Mouse (Mus musculus): Measurements from ENCODE around the gene Sox15. TPM values are rescaled to one million over a fixed set of nuclear protein-coding genes. Genes with fewer than 3 reads are reported as not detected.
A peak's percentile ranks its signal among the peaks of the same experiment; 100 is the strongest.
"Not testable (repeated sequence)": the region's sequence is repeated elsewhere in the genome, so short reads cannot be mapped to it uniquely, and the experiment has no call there.

The Sox15 gene
- polyA plus RNA-seq, 1 experiment from 2014 or later = 0.24 TPM

DNA sequence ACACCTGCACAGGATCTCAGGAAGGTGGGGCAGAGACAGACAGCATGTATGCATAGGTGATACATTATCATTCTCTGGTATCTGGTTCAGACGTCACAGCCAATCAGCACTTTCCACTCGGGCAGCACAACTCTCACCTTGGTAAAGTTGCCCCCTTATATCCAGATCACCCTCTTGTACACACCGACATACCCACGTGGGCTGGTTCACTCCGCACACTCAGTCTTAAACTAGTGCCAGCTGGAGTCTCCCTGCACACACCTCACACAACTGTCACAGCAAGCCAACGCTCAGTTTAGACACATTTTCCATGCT is 39.9 kb downstream of the Sox15 start:
- peaks cover 13% of the 10 kb centered on the region for H3K4me1 ChIP-seq
- H3K9me3 ChIP-seq = no peaks in the 10 kb centered on the region
- ATAC-seq (ENCODE audit: borderline replicate concordance, extremely low read depth, low FRiP score, low TSS enrichment) = peak; percentile 15; the same call in 1 of the 2 replicates
- WGBS = 14% methylated on average over 6 of the region's 6 CpGs
- H3K9ac ChIP-seq = peak overlapping the region; percentile 69
- H3K36me3 ChIP-seq = no peaks in the 10 kb centered on the region
- no peaks in the 10 kb centered on the region for H3K27me3 ChIP-seq
- peak overlapping the region; percentile 59 for H3K4me3 ChIP-seq
- H3K27ac ChIP-seq = peak overlapping the region; percentile 86; the same call in 1 of the 2 replicates
- H3K4me2 ChIP-seq = peak overlapping the region; percentile 91

DNA sequence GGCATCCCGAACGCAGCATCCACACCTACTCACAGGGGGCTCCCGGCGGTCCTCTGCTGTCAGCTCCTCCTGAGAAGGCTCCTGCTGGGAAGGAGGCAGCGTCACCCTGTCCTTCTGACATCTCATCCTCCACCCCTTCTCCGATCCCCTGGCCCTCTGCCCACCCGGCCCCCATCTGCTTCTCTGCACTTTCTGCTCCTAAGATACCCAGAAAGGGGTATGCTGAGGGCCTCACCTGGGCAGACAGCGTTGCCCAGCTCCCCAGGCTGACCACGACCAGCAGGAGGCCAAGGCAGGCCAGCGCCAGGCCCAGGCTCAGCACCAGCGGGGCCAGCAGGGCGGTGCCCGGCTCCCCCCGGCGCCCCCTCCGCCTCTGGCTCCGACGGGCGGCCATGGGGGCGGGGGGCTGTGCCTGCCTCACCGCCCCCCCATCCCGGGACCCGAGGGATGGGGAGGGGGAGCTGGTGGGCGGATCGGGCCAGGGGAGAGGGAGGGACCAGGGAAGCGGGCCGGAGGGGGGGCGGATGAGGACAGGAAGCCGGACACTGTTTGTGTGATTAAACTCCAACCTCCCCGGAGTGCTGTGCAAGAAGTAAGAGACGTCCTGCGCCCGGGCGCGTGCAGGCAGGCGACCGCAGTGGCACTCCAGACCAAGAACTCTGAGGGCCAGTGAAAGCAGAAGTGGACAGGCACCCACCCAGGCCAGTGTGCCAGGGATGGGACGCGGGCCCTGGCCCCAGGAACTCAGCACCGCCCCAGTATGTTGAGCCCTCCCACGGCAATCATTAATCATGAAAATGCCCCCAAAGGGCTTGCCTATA is 40.5 kb downstream of the Sox15 start, which contains the start of the genes Tnfsf12 and Tnfsfm13:
Tnfsf12 (minus strand) TSS at position 489 of the 821 bp plus-strand sequence.
Tnfsfm13 (minus strand) TSS at position 738 of the 821 bp plus-strand sequence.
- whole genome bisulfite sequencing = 2% methylated on average over 31 of the region's 41 CpGs
- H3K27ac ChIP-seq = peak within 1 kb of the TSS; percentile 86
- H3K9me3 ChIP-seq = no peaks in the 10 kb centered on the region

DNA sequence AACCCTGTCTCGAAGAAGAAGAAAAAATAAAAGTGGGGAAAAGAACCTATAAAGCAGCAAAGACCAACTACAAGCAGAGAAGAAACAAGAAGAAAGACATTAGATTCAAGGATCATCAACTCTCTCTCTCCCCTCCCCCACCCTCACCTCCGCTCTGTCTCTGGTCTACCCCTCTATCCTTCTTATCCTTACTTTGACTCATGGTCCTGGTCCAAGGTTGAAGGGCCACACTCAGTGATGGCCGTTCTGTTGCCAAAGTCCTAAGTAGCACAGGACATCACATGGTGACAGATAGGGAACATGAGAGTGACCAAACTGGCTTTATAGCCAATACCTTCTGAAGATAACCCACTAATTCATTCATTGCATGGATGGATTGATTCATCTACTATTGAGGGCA is 42.3 kb downstream of the Sox15 start:
- no peaks in the 10 kb centered on the region for H3K36me3 ChIP-seq
- no peak for ATAC-seq (ENCODE audit: borderline replicate concordance, extremely low read depth, low FRiP score, low TSS enrichment)
- 88% methylated on average over 3 of the region's 3 CpGs for whole genome bisulfite sequencing

More for the DNA sequence above, 40.5 kb downstream of the Sox15 start, which contains the start of the genes Tnfsf12 and Tnfsfm13:
- Histone ChIP-seq H3K27me3 (no peaks in the 10 kb centered on the region), H3K4me3 (peak within 1 kb of the TSS; percentile 59), H3K9ac (peak within 1 kb of the TSS; percentile 69), H3K4me2 (peak within 1 kb of the TSS; percentile 91), H3K36me3 (no peaks in the 10 kb centered on the region), H3K4me1 (peaks cover 13% of the 10 kb centered on the region)
- peak; percentile 86 for ATAC-seq (ENCODE audit: borderline replicate concordance, extremely low read depth, low FRiP score, low TSS enrichment)

DNA sequence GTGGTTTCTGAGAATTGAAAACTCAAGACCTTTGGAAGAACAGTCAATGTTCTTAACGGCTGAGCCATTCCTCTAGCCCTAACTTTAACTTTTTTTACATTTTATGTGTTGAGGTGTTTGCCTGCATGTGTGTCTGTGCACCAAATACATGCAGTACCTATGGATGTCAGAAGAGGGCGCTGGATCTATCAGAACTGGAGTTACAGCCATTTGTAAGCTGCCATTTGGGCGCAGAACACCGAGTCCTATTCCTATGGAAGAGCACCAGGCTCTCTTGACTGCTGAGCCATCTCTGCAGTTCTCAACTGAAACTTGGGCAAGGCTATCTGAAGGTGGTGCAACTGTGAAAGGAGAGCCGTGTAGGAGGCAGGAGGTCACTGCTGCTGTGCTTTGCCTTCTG is 43.5 kb downstream of the Sox15 start:
- Histone ChIP-seq H3K4me3 (no peak overlapping the region), H3K4me2 (no peak overlapping the region), H3K4me1 (peaks cover 13% of the 10 kb centered on the region), H3K27me3 (no peaks in the 10 kb centered on the region), H3K36me3 (no peaks in the 10 kb centered on the region), H3K9me3 (no peaks in the 10 kb centered on the region), H3K9ac (no peak overlapping the region), H3K27ac (no peak overlapping the region)
- ATAC-seq (ENCODE audit: borderline replicate concordance, extremely low read depth, low FRiP score, low TSS enrichment) = no peak
- WGBS = 68% methylated on average over 5 of the region's 5 CpGs

More for the DNA sequence above, 42.3 kb downstream of the Sox15 start:
- H3K27me3 ChIP-seq = no peaks in the 10 kb centered on the region
- no peak overlapping the region for H3K4me2 ChIP-seq
- H3K4me3 ChIP-seq = no peak overlapping the region
- no peak overlapping the region for H3K9ac ChIP-seq
- H3K9me3 ChIP-seq = no peaks in the 10 kb centered on the region
- H3K4me1 ChIP-seq = peaks cover 13% of the 10 kb centered on the region
- H3K27ac ChIP-seq = no peak overlapping the region

DNA sequence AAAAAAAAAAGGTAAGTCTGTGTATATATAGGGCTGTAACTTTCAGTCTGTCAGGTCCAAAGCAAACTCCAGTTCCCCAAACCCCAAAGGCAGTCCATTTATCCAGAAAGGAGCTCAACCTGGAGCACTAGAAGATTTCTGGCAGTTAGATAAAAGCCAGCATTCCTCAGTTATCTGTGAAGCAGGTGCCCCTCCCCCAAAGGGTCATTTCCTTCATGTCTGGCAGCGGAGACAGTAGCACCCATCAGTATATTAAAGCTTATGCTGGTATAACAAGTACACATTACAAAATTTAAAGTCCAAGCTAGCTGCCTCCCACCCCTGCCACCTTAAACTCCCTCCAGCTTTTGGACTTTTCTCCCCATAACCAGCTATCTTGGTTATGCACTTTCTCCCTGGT is 44.5 kb downstream of the Sox15 start:
- H3K4me3 ChIP-seq = no peak overlapping the region
- H3K27me3 ChIP-seq = no peaks in the 10 kb centered on the region
- no peaks in the 10 kb centered on the region for H3K9me3 ChIP-seq
- peaks cover 13% of the 10 kb centered on the region for H3K4me1 ChIP-seq
- H3K27ac ChIP-seq = no peak overlapping the region
- no peak overlapping the region for H3K9ac ChIP-seq
- WGBS = 37% methylated on average over 1 of the region's 1 CpGs
- H3K4me2 ChIP-seq = no peak overlapping the region
- no peak for ATAC-seq (ENCODE audit: borderline replicate concordance, extremely low read depth, low FRiP score, low TSS enrichment)
- H3K36me3 ChIP-seq = no peaks in the 10 kb centered on the region

DNA sequence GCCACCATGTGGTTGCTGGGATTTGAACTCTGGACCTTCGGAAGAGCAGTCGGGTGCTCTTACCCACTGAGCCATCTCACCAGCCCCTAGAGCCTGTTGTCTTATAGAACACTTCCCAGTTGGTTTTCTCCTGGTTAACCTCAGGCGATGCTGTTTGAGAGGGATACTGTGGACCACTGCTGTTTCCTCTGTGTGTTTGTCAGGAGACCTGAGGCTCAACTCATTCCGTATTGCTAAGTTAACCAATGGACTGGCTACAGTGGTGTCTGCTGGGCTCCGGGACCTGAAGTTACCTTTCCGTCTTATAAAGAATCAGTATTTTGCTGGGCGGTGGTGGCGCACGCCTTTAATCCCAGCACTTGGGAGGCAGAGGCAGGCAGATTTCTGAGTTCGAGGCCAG is 47.8 kb downstream of the Sox15 start:
- H3K4me2 ChIP-seq; ATAC-seq (ENCODE audit: borderline replicate concordance, extremely low read depth, low FRiP score, low TSS enrichment); H3K9ac ChIP-seq; H3K36me3 ChIP-seq; H3K4me1 ChIP-seq; H3K4me3 ChIP-seq; H3K27me3 ChIP-seq; H3K27ac ChIP-seq; H3K9me3 ChIP-seq: not testable (repeated sequence)
- 94% methylated on average over 10 of the region's 10 CpGs for WGBS

DNA sequence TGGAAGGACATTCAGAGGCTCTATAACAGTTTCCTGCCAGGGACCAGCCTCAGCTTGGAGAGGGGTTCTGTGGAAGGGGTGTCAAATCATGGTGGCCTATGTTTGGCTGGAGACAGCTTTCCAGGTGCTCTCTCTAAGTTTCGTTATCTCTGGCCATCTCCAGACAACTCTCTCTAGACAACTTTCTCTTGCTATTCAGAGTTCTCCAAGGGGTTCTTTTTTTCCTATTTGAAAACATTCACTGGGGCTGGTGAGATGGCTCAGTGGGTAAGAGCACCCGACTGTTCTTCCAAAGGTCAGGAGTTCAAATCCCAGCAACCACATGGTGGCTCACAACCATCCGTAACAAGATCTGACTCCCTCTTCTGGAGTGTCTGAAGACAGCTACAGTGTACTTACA is 48.3 kb downstream of the Sox15 start:
- H3K36me3 ChIP-seq; H3K4me3 ChIP-seq; H3K27me3 ChIP-seq; H3K4me2 ChIP-seq; ATAC-seq (ENCODE audit: borderline replicate concordance, extremely low read depth, low FRiP score, low TSS enrichment); H3K4me1 ChIP-seq; H3K27ac ChIP-seq; H3K9me3 ChIP-seq; H3K9ac ChIP-seq: not testable (repeated sequence)
- WGBS = 60% methylated on average over 3 of the region's 3 CpGs

DNA sequence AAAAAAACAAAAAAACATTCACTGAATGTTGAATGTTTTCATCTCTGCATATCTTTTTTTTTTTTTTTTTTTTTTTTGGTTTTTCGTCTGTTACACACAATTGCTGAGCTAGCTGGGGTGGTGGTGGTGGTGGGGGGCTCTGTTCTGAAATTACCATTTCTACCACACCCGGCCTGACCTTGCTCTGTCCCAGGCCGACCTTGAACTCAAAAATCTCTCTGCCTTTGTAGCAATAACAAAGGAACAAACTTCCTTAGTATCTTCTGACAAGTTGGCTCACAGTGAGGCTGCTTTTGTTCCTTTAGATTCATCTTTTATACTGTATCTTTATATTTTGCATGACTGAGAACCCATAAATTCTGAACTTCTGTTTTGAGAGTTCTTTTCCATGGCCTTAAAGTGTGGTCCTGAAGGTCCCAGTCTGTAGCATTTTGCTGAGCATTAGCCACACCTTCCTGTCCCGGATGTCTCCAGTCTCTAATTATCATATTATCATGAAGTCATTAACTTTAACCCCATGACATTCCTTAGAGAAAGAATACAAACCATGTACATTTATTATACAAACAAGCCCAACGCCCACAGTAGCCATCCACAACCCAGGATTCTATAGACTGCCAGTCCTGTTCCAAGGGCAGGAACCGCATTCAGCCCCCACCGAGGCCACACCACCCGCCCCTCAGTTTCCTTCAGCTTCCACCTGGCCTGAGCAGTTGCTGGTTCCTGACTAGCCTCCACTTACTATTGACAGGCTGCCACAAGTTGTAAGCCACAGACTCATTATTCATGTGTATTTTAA is 48.9 kb downstream of the Sox15 start:
- no peaks in the 10 kb centered on the region for H3K4me1 ChIP-seq
- H3K4me3 ChIP-seq = no peak overlapping the region
- no peaks in the 10 kb centered on the region for H3K9me3 ChIP-seq
- H3K4me2 ChIP-seq = no peak overlapping the region
- no peak overlapping the region for H3K27ac ChIP-seq
- ATAC-seq (ENCODE audit: borderline replicate concordance, extremely low read depth, low FRiP score, low TSS enrichment) = no peak
- H3K36me3 ChIP-seq = no peaks in the 10 kb centered on the region
- 45% methylated on average over 8 of the region's 8 CpGs for WGBS
- no peak overlapping the region for H3K9ac ChIP-seq
- no peaks in the 10 kb centered on the region for H3K27me3 ChIP-seq

DNA sequence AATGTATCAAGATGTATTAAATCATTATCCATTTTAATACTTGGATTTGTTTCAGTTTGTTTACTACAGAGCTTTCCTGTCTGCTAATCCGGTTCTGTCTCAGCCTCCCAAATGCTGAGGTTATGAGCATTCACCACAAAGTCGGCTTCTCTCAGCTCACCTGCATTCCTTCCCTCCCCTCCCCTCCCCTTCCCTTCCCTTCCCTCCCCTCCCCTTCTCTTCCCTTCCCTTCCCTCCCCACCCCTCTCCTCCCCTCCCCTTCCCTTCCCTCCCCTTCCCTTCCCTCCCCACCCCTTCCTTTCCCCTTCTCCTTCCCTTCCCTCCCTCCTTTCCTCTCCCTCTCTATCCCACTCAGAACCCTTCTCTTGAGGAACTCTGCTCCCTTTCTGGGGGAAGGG is 49.5 kb downstream of the Sox15 start:
- no peaks in the 10 kb centered on the region for H3K9me3 ChIP-seq
- no peaks in the 10 kb centered on the region for H3K27me3 ChIP-seq
- no peak overlapping the region for H3K4me3 ChIP-seq
- 19% methylated on average over 2 of the region's 2 CpGs for WGBS
- no peak overlapping the region for H3K4me2 ChIP-seq
- no peak overlapping the region for H3K27ac ChIP-seq
- H3K4me1 ChIP-seq = no peaks in the 10 kb centered on the region
- ATAC-seq (ENCODE audit: borderline replicate concordance, extremely low read depth, low FRiP score, low TSS enrichment) = no peak
- H3K9ac ChIP-seq = no peak overlapping the region
- no peaks in the 10 kb centered on the region for H3K36me3 ChIP-seq

MicroRNAs within 50 kb of the gene (microRNA counts, 519-probe panel; counts per million panel counts)
- 19.7 counts per million for microRNA mmu-miR-1934
- microRNA mmu-miR-467f = 2,714 counts per million, percentile 69 among the panel's probes with 10 or more counts

Small RNA genes lying within 50 kb of the gene (microRNA-seq; reads per million reads assigned to microRNA genes)
- gene Mir1934 (4.6 reads per million, percentile 20 among the genes with 10 or more reads in this experiment), gene Mir467f (not detected)

Other genes with a start within 250 kb of the Sox15 start
- 22.7 and 23.4 TPM in 2 replicates for gene Kdm6b, start 241.6 kb upstream of the Sox15 start, polyA plus RNA-seq (2015; fragmentation: Nextera tagmentation; extraction: Ambion mirVana)
- 1.1 and 1.2 TPM in 2 replicates for gene Dnah2, start 106.2 kb upstream of the Sox15 start, polyA plus RNA-seq (2015; fragmentation: Nextera tagmentation; extraction: Ambion mirVana)
- gene Efnb3, start 95.1 kb upstream of the Sox15 start, polyA plus RNA-seq (2015; fragmentation: Nextera tagmentation; extraction: Ambion mirVana) = 8.5 and 8.8 TPM in 2 replicates
- gene Wrap53, start 75.1 kb upstream of the Sox15 start, polyA plus RNA-seq (2015; fragmentation: Nextera tagmentation; extraction: Ambion mirVana) = 28.3 and 28.4 TPM in 2 replicates
- 168 and 170 TPM in 2 replicates for gene Trp53, start 75.0 kb upstream of the Sox15 start, polyA plus RNA-seq (2015; fragmentation: Nextera tagmentation; extraction: Ambion mirVana)
- 8.4 and 10.1 TPM in 2 replicates for gene Atp1b2, start 49.4 kb upstream of the Sox15 start, polyA plus RNA-seq (2015; fragmentation: Nextera tagmentation; extraction: Ambion mirVana)
- not detected in 2 replicates for gene Shbg, start 37.4 kb upstream of the Sox15 start, polyA plus RNA-seq (2015; fragmentation: Nextera tagmentation; extraction: Ambion mirVana)
- gene Sat2, start 33.3 kb upstream of the Sox15 start, polyA plus RNA-seq (2015; fragmentation: Nextera tagmentation; extraction: Ambion mirVana) = 17.8 and 18.6 TPM in 2 replicates
- 26.7 and 27.8 TPM in 2 replicates for gene Fxr2, start 22.3 kb upstream of the Sox15 start, polyA plus RNA-seq (2015; fragmentation: Nextera tagmentation; extraction: Ambion mirVana)
- 66.2 and 66.7 TPM in 2 replicates for gene Mpdu1, start 7.3 kb downstream of the Sox15 start, polyA plus RNA-seq (2015; fragmentation: Nextera tagmentation; extraction: Ambion mirVana)
- gene Cd68, start 10.8 kb downstream of the Sox15 start, polyA plus RNA-seq (2015; fragmentation: Nextera tagmentation; extraction: Ambion mirVana) = 11.5 and 11.8 TPM in 2 replicates
- 595 and 603 TPM in 2 replicates for gene Eif4a1, start 17.1 kb downstream of the Sox15 start, polyA plus RNA-seq (2015; fragmentation: Nextera tagmentation; extraction: Ambion mirVana)
- gene Senp3, start 26.8 kb downstream of the Sox15 start, polyA plus RNA-seq (2015; fragmentation: Nextera tagmentation; extraction: Ambion mirVana) = 72.5 and 81.1 TPM in 2 replicates
- gene Tnfsf13, start 30.5 kb downstream of the Sox15 start, polyA plus RNA-seq (2015; fragmentation: Nextera tagmentation; extraction: Ambion mirVana) = 1.0 and 1.1 TPM in 2 replicates
- gene Tnfsf12, start 40.5 kb downstream of the Sox15 start, polyA plus RNA-seq (2015; fragmentation: Nextera tagmentation; extraction: Ambion mirVana) = 8.3 and 8.9 TPM in 2 replicates
- 4.3 and 5.9 TPM in 2 replicates for gene Tnfsfm13, start 40.8 kb downstream of the Sox15 start, polyA plus RNA-seq (2015; fragmentation: Nextera tagmentation; extraction: Ambion mirVana)
- 26.7 and 31.6 TPM in 2 replicates for gene Polr2a, start 103.3 kb downstream of the Sox15 start, polyA plus RNA-seq (2015; fragmentation: Nextera tagmentation; extraction: Ambion mirVana)
- gene Slc35g3, start 106.7 kb downstream of the Sox15 start, polyA plus RNA-seq (2015; fragmentation: Nextera tagmentation; extraction: Ambion mirVana) = 0.19 and 0.26 TPM in 2 replicates
- gene Zbtb4, start 110.6 kb downstream of the Sox15 start, polyA plus RNA-seq (2015; fragmentation: Nextera tagmentation; extraction: Ambion mirVana) = 2.6 and 3.0 TPM in 2 replicates
- gene Chrnb1, start 140.6 kb downstream of the Sox15 start, polyA plus RNA-seq (2015; fragmentation: Nextera tagmentation; extraction: Ambion mirVana) = 15.7 and 15.8 TPM in 2 replicates
- gene Fgf11, start 146.5 kb downstream of the Sox15 start, polyA plus RNA-seq (2015; fragmentation: Nextera tagmentation; extraction: Ambion mirVana) = 1.2 and 1.3 TPM in 2 replicates
- 6.3 and 7.3 TPM in 2 replicates for gene Tmem102, start 150.3 kb downstream of the Sox15 start, polyA plus RNA-seq (2015; fragmentation: Nextera tagmentation; extraction: Ambion mirVana)
- not detected in 2 replicates for gene Gm39566, start 160.0 kb downstream of the Sox15 start, polyA plus RNA-seq (2015; fragmentation: Nextera tagmentation; extraction: Ambion mirVana)
- gene Spem2, start 163.2 kb downstream of the Sox15 start, polyA plus RNA-seq (2015; fragmentation: Nextera tagmentation; extraction: Ambion mirVana) = not detected in 2 replicates
- gene Spem1, start 166.9 kb downstream of the Sox15 start, polyA plus RNA-seq (2015; fragmentation: Nextera tagmentation; extraction: Ambion mirVana) = not detected in 2 replicates
- gene Nlgn2, start 182.5 kb downstream of the Sox15 start, polyA plus RNA-seq (2015; fragmentation: Nextera tagmentation; extraction: Ambion mirVana) = 5.5 and 6.5 TPM in 2 replicates
- gene Tmem256, start 183.2 kb downstream of the Sox15 start, polyA plus RNA-seq (2015; fragmentation: Nextera tagmentation; extraction: Ambion mirVana) = 434 and 473 TPM in 2 replicates
- 110 and 119 TPM in 2 replicates for gene Plscr3, start 191.1 kb downstream of the Sox15 start, polyA plus RNA-seq (2015; fragmentation: Nextera tagmentation; extraction: Ambion mirVana)
- gene Tnk1, start 203.4 kb downstream of the Sox15 start, polyA plus RNA-seq (2015; fragmentation: Nextera tagmentation; extraction: Ambion mirVana) = 9.2 and 9.6 TPM in 2 replicates
- not detected in 2 replicates for gene Tmem95, start 222.7 kb downstream of the Sox15 start, polyA plus RNA-seq (2015; fragmentation: Nextera tagmentation; extraction: Ambion mirVana)
- gene Kctd11, start 226.1 kb downstream of the Sox15 start, polyA plus RNA-seq (2015; fragmentation: Nextera tagmentation; extraction: Ambion mirVana) = 8.1 and 8.6 TPM in 2 replicates
- gene Acap1, start 240.2 kb downstream of the Sox15 start, polyA plus RNA-seq (2015; fragmentation: Nextera tagmentation; extraction: Ambion mirVana) = 1.4 and 5.0 TPM in 2 replicates
- 11.9 and 13.0 TPM in 2 replicates for gene 2810408A11Rik, start 245.7 kb downstream of the Sox15 start, polyA plus RNA-seq (2015; fragmentation: Nextera tagmentation; extraction: Ambion mirVana)
- 7.1 and 8.0 TPM in 2 replicates for gene Neurl4, start 245.8 kb downstream of the Sox15 start, polyA plus RNA-seq (2015; fragmentation: Nextera tagmentation; extraction: Ambion mirVana)

All from lung, embryonic 15.5 days (tissue).